Mouse (Mus musculus) E14TG2a.4 (cell line): ENCODE measurements around the gene Rexo1.

ENCODE experiments used
- H3K27me3 ChIP-seq: 2 replicates; pipeline ENCODE4 v1.6.1; 2014; ENCODE audit warnings: low read length, control low read depth; ENCODE audit not compliant: insufficient read depth
- H3K36me3 ChIP-seq: 2 replicates; pipeline ENCODE4 v1.6.1; 2014; ENCODE audit warnings: low read length, control low read depth; ENCODE audit not compliant: insufficient read depth
- H3K4me1 ChIP-seq: replicated peaks from 2 replicates; pipeline ENCODE4 v1.6.1; 2014; ENCODE audit warnings: low read depth, low read length, control low read depth
- H3K4me3 ChIP-seq: replicated peaks from 2 replicates; pipeline ENCODE4 v1.5.1; 2014; ENCODE audit warnings: mild to moderate bottlenecking, low read length
- H3K9me3 ChIP-seq: 2 replicates; pipeline ENCODE4 v1.6.1; 2014; ENCODE audit warnings: low read length, control low read depth
- CTCF ChIP-seq: conservative IDR thresholded peaks from 2 replicates; pipeline ENCODE4 v1.5.1; 2014; ENCODE audit warnings: low read length
- NANOG ChIP-seq: IDR thresholded peaks from 2 replicates; pipeline ENCODE4 v1.6.1; 2014; ENCODE audit warnings: borderline replicate concordance, low read length, mixed read lengths
- POU5F1 ChIP-seq: IDR thresholded peaks from 2 replicates; pipeline ENCODE4 v1.6.1; 2014; ENCODE audit warnings: low read length, borderline replicate concordance

The Rexo1 gene

GRCm38 (mm10) chr10:80577195-80578130, 16.1 kb upstream of the Rexo1 start, which contains the start of gene Klf16:
Klf16 (minus strand) TSS chr10:80577321.
- TF ChIP-seq CTCF (no peak), NANOG (no peak), POU5F1 (no peak)

DNA sequence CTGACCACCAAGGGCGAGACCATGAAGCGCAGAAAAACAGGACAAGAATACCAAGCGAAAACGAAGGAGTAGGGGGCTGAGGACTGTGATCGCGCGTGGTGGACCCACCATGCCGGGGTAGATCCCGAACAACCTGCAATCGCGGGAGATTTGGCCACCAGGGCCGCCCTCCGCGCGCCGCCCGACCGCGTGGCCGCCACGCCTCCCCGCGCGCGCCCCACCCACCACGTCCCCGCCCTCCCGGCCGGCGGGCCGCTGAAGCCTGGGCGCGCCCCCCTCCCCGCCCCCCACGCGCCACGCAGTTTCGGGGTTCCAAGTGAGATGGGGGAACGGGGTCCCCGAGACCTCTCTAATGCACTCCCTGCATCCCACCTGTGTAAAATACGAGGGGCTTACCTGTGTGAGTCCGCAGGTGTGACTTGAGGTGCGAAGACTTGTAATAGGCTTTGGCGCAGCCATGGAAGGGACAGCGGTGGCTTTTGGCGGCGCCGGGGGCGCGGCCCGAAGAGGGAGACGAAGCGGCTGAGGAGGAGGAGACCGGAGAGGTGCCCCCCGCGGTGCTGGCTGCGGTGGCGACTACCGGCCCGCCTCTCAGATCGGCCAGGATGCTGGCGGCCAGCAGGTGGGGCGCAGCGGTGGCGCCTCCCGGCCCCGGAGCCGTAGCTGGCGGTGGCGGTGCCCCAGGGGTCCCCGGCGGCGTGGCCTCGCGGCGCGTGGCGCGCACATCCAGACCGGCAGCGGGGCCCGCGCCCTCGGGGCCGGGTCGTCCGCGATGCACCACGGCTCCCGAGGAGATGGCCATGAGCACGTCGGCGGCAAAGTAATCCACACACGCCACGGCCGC, 15.2 kb upstream of the Rexo1 start:
- TF ChIP-seq CTCF (no peak), NANOG (no peak), POU5F1 (no peak)
- Histone ChIP-seq H3K9me3 (no peaks in the 10 kb centered on the region), H3K4me3 (peak overlapping the region; percentile 93), H3K36me3 (peaks cover 42% of the 10 kb centered on the region), H3K27me3 (no peaks in the 10 kb centered on the region), H3K4me1 (peaks cover 65% of the 10 kb centered on the region)

More at GRCm38 (mm10) chr10:80577195-80578130, 16.1 kb upstream of the Rexo1 start, which contains the start of gene Klf16:
- no peaks in the 10 kb centered on the region for H3K9me3 ChIP-seq
- peak within 1 kb of the TSS; percentile 93 for H3K4me3 ChIP-seq
- peaks cover 58% of the 10 kb centered on the region for H3K4me1 ChIP-seq
- peaks cover 45% of the 10 kb centered on the region for H3K36me3 ChIP-seq
- no peaks in the 10 kb centered on the region for H3K27me3 ChIP-seq

DNA sequence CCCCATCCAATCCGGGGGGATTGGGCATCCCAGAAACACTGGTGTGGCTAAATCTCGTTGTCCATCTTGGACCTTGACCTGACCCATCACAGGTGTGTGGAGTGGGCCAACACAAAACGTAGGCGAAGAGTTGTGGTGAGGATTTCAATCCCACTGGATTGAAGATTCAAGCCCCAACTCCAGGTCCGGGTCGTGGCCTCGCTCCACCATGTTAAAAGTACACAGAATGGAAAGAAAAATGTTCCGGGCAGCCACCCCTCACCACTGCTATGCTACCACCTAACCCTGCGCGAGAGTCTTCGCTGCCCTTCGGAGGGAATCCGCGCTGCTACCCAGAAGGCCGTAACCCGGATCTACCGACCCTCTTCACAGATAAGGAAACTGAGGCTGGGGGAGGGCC, 14.6 kb upstream of the Rexo1 start:
- peaks cover 71% of the 10 kb centered on the region for H3K4me1 ChIP-seq
- no peaks in the 10 kb centered on the region for H3K27me3 ChIP-seq
- H3K9me3 ChIP-seq: no peaks in the 10 kb centered on the region
- H3K4me3 ChIP-seq: peak overlapping the region; percentile 93
- peaks cover 35% of the 10 kb centered on the region for H3K36me3 ChIP-seq
- no peak for TF ChIP-seq NANOG
- TF ChIP-seq POU5F1: no peak
- no peak for TF ChIP-seq CTCF

DNA sequence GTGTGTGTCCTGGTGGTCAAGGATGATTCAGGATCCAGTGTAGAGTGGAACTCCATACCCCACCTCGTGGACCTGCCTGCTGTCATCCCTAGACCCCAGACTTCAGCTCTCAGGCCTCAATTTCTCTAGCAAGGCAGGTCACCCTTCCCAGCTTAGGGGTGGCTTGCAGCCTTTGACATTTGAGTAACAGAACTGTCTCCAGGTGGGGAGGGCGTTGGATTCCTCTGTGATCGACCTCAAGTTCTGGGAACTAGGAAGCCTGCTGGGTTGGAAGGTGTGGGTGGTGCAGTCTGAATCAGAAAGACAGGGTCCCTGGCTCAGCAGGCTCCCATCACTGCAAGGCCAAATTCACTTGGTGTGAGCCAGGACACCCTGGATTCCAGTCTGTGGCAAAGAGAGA, 13.5 kb upstream of the Rexo1 start:
- no peaks in the 10 kb centered on the region for H3K9me3 ChIP-seq
- H3K36me3 ChIP-seq: peaks cover 32% of the 10 kb centered on the region
- H3K27me3 ChIP-seq: no peaks in the 10 kb centered on the region
- peak overlapping the region; percentile 93 for H3K4me3 ChIP-seq
- peaks cover 78% of the 10 kb centered on the region for H3K4me1 ChIP-seq
- TF ChIP-seq CTCF: no peak
- TF ChIP-seq NANOG: no peak
- no peak for TF ChIP-seq POU5F1

DNA sequence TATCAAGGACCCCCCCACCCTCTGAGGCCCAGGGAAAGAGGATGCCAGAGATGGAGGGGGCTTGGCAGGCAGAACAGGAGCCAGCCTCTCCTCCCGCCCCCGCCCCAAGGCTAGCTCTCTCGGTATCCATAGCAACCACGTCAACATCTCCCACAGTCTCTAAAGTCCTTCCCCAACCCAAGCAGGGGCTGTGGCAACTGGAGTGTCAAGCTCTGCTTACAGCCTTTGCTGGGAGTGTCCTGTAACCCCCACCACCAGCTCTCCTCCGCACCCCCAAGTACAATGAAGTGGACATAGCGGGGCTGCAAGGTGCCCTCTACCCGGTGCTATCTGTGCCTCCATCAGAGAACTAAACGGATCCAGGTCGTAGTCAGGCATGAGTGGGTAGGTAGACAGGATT, 12.6 kb upstream of the Rexo1 start:
- H3K27me3 ChIP-seq: no peaks in the 10 kb centered on the region
- H3K36me3 ChIP-seq: peaks cover 38% of the 10 kb centered on the region
- H3K4me1 ChIP-seq: peaks cover 78% of the 10 kb centered on the region
- no peaks in the 10 kb centered on the region for H3K9me3 ChIP-seq
- H3K4me3 ChIP-seq: peak overlapping the region; percentile 30
- TF ChIP-seq POU5F1 (no peak), CTCF (no peak), NANOG (no peak)

GRCm38 (mm10) chr10:80572477-80572876, 11.1 kb upstream of the Rexo1 start:
- H3K4me1 ChIP-seq: peaks cover 88% of the 10 kb centered on the region
- peaks cover 53% of the 10 kb centered on the region for H3K36me3 ChIP-seq
- no peaks in the 10 kb centered on the region for H3K9me3 ChIP-seq
- H3K27me3 ChIP-seq: no peaks in the 10 kb centered on the region
- no peak for TF ChIP-seq CTCF
- no peak for TF ChIP-seq POU5F1
- TF ChIP-seq NANOG: no peak
- H3K4me3 ChIP-seq: peak overlapping the region; percentile 72; the same call in 1 of the 2 replicates

DNA sequence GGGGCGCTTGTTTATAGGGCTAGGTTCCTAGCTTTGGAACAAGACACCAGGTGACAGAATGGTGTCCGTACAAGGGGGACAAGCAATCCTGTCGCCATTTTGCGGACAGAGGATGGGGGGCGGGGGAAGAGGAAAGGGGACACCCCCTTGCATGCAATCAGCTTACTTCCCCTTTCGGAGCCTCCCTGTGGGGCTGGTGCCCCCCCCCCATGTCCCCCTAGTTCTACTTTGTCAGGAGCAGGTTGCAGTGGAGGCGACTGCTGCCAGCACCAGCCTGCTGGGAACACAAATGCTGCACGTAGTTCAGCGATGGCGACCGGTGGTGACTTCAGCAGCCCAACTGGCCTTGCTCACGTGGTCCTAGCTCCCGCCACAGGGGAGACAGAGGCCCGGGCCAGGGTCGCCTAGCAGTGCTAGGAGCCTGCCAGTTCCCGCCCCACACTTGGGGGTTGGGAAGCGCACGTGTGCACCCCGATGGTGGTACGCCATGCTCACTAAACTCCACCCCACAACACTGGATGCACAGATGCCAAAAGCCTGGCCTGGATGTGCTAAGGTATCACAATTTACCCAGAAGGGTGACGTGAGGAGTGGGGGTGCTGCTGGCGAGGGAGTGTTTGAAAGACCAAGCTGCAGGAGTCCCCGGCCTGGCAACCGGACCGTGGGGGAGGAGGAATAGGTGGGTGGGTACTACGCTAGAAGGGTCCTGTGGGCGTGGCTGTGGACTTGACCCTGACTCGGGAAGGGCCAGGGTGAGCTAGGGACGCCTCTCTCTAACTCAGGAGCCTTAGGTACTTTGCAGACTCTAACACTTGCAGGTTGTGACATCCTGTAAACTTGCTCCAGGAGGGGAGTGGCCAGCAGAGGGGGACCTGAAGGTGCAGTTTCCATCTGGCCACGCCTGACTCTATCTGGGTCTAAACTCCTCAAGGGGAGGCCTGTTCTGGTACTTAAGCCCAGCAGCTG, 9.8 kb upstream of the Rexo1 start:
- no peaks in the 10 kb centered on the region for H3K27me3 ChIP-seq

DNA sequence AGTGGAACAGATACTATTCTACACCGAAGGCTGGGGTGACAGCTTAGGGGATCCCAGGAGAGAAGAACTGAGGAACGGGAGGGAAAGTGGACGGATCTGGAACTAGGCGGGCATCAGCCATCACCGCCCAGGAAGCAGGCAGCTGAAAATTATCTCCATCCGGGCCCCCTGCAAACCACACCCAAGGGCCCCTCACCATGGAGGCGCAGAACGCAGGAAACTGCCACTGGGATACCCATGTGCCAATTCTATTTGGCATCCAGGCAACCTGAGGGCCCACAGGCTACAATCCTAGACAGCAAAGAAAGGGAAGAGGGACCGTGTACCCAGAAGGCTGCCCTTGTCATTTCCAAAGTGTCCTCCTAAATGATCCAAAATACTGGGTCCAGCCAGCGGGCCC, 9.1 kb upstream of the Rexo1 start:
- TF ChIP-seq NANOG (no peak), CTCF (no peak), POU5F1 (no peak)
- peaks cover 57% of the 10 kb centered on the region for H3K36me3 ChIP-seq
- H3K9me3 ChIP-seq: no peaks in the 10 kb centered on the region
- peak overlapping the region; percentile 72 for H3K4me3 ChIP-seq
- H3K27me3 ChIP-seq: no peaks in the 10 kb centered on the region
- peaks cover 100% of the 10 kb centered on the region for H3K4me1 ChIP-seq

More for the DNA sequence above, 9.8 kb upstream of the Rexo1 start:
- no peaks in the 10 kb centered on the region for H3K9me3 ChIP-seq
- H3K4me3 ChIP-seq: peak overlapping the region; percentile 72
- H3K36me3 ChIP-seq: peaks cover 54% of the 10 kb centered on the region
- H3K4me1 ChIP-seq: peaks cover 100% of the 10 kb centered on the region
- TF ChIP-seq NANOG (no peak), POU5F1 (no peak), CTCF (no peak)
